Mouse (Mus musculus): ENCODE measurements at regions not wholly inside any gene's neighbourhood (a gene's known extent, or its start where the extent isn't known, plus 50 kb on each side); places are given as distances from the start of the nearest gene placed in this dataset.

- DNase-seq: no peak
Observed at GRCm38 (mm10) chr4:99348674-99349073, 53.0 kb downstream of the Gm12689 start.

GRCm38 (mm10) chr4:99353122-99353774 is 57.5 kb downstream of the Gm12689 start:
- DNase-seq: no peak

- peak; percentile 35 for DNase-seq
Observed at GRCm38 (mm10) chr4:99354241-99354640, 58.5 kb downstream of the Gm12689 start.

GRCm38 (mm10) chr4:99354835-99355234 is 59.1 kb downstream of the Gm12689 start:
- DNase-seq: no peak

GRCm38 (mm10) chr4:99368036-99368435 is 72.3 kb downstream of the Gm12689 start:
- DNase-seq: no peak

- no peak for DNase-seq
Observed at GRCm38 (mm10) chr4:99371162-99371561, 75.5 kb downstream of the Gm12689 start.

GRCm38 (mm10) chr4:99376171-99376570 is 80.5 kb downstream of the Gm12689 start:
- no peak for DNase-seq

- no peak for DNase-seq
Observed at GRCm38 (mm10) chr4:99376911-99377310, 81.2 kb downstream of the Gm12689 start.

GRCm38 (mm10) chr4:99379983-99380382 is 84.3 kb downstream of the Gm12689 start:
- no peak for DNase-seq

GRCm38 (mm10) chr4:99385381-99385780 is 89.7 kb downstream of the Gm12689 start:
- no peak for DNase-seq

- DNase-seq: no peak
Observed at GRCm38 (mm10) chr4:99389428-99389827, 93.7 kb downstream of the Gm12689 start.

- no peak for DNase-seq
Observed at GRCm38 (mm10) chr4:99392986-99393385, 97.3 kb downstream of the Gm12689 start.

GRCm38 (mm10) chr4:99394244-99394643 is 98.5 kb downstream of the Gm12689 start:
- DNase-seq: no peak

- no peak for DNase-seq
Observed at GRCm38 (mm10) chr4:99407466-99407865, 111.8 kb downstream of the Gm12689 start.

- DNase-seq: no peak
Observed at GRCm38 (mm10) chr4:99423449-99423848, 127.7 kb downstream of the Gm12689 start.

GRCm38 (mm10) chr4:99445077-99445754 is 149.5 kb downstream of the Gm12689 start:
- DNase-seq: peak; percentile 6

GRCm38 (mm10) chr4:99445755-99446128 is 150.0 kb downstream of the Gm12689 start:
- DNase-seq: no peak

GRCm38 (mm10) chr4:99458984-99459383 is 163.3 kb downstream of the Gm12689 start:
- no peak for DNase-seq

GRCm38 (mm10) chr4:99459436-99459835 is 163.7 kb downstream of the Gm12689 start:
- peak; percentile 69 for DNase-seq

- DNase-seq: no peak
Observed at GRCm38 (mm10) chr4:99465493-99465892, 169.8 kb downstream of the Gm12689 start.

- no peak for DNase-seq
Observed at GRCm38 (mm10) chr4:99475701-99476218, 180.1 kb downstream of the Gm12689 start.

GRCm38 (mm10) chr4:99484271-99484670 is 171.8 kb upstream of the Foxd3 start:
- DNase-seq: no peak

- no peak for DNase-seq
Observed at GRCm38 (mm10) chr4:99491536-99492514, 164.3 kb upstream of the Foxd3 start.

Measured in right cerebral cortex, postnatal 4 days (tissue).